Mouse (Mus musculus) thymus, adult 2 months (tissue): ENCODE data around the gene Esm1. TPM values are rescaled to one million over a fixed set of nuclear protein-coding genes. Genes with fewer than 3 reads are reported as not detected.

Source experiments
- DNase-seq: peaks from one replicate; pipeline ENCODE4 v3.0.0; 2021
- H3K27ac ChIP-seq: fragments of 200-500 bp; 2 replicates; pipeline ENCODE4 v1.5.1; 2012; ENCODE audit warnings: low read length, control low read depth; ENCODE audit not compliant: control insufficient read depth, insufficient read depth
- H3K27me3 ChIP-seq: fragments of 200-500 bp; 2 replicates; pipeline ENCODE4 v1.6.1; 2012; ENCODE audit warnings: mild to moderate bottlenecking, low read length, moderate library complexity, mixed read lengths; ENCODE audit not compliant: control insufficient read depth, insufficient read depth
- H3K36me3 ChIP-seq: fragments of 200-500 bp; 2 replicates; pipeline ENCODE4 v1.6.1; 2012; ENCODE audit warnings: mild to moderate bottlenecking, low read length, moderate library complexity; ENCODE audit not compliant: control insufficient read depth, insufficient read depth
- H3K4me1 ChIP-seq: fragments of 200-500 bp; replicated peaks from 2 replicates; pipeline ENCODE4 v1.6.1; 2012; ENCODE audit warnings: low read length; ENCODE audit not compliant: control insufficient read depth, insufficient read depth
- H3K4me3 ChIP-seq: fragments of 200-500 bp; 2 replicates; pipeline ENCODE4 v1.5.1; 2012; ENCODE audit warnings: mild to moderate bottlenecking, low read length, control low read depth, moderate library complexity; ENCODE audit not compliant: control insufficient read depth, insufficient read depth
- CTCF ChIP-seq: fragments of 200-500 bp; IDR thresholded peaks from 2 replicates; pipeline ENCODE4 v1.5.1; 2012; ENCODE audit warnings: mild to moderate bottlenecking, control low read depth, low read length, moderate library complexity, borderline replicate concordance; ENCODE audit not compliant: control insufficient read depth, poor library complexity, insufficient read depth; ENCODE audit errors: extremely low read depth
- POLR2A ChIP-seq: fragments of 200-500 bp; IDR thresholded peaks from 2 replicates; pipeline ENCODE4 v1.6.1; 2012; ENCODE audit warnings: mild to moderate bottlenecking, low read length, control low read depth, moderate library complexity; ENCODE audit not compliant: control insufficient read depth, poor library complexity, insufficient read depth; ENCODE audit errors: extremely low read depth
- WGBS: fragments of 180-500 bp; shearing (Covaris S2); methylation state at CpG from one replicate; pipeline ENCODE4 v1.1.7; 2018; 5-methylcytosine and 5-hydroxymethylcytosine counted together
- polyA plus RNA-seq: library from polyadenylated mRNA; depleted of rRNA; stranded (reverse); fragments of >200 nt; gene quantifications from 2 replicates; pipeline ENCODE4 v1.2.3, GENCODE M21; 2012; rRNA removed

Gene Esm1
- polyA plus RNA-seq, 1 experiment: 0.58 TPM

- Histone ChIP-seq H3K36me3 (no peaks in the 10 kb centered on the region), H3K4me3 (no peak overlapping the region), H3K4me1 (no peaks in the 10 kb centered on the region), H3K27me3 (no peaks in the 10 kb centered on the region), H3K27ac (no peak overlapping the region)
- 94% methylated on average over 5 of the region's 5 CpGs for WGBS
- TF ChIP-seq POLR2A (no peak), CTCF (no peak)
- DNase-seq: no peak
Measured at GRCm38 (mm10) chr13:113259237-113259636, 49.8 kb downstream of the Esm1 start.

- no peak overlapping the region for H3K4me3 ChIP-seq
- H3K4me1 ChIP-seq: no peaks in the 10 kb centered on the region
- 87% methylated on average over 12 of the region's 12 CpGs for WGBS
- no peaks in the 10 kb centered on the region for H3K27me3 ChIP-seq
- no peak overlapping the region for H3K27ac ChIP-seq
- no peak for TF ChIP-seq CTCF
- no peak for TF ChIP-seq POLR2A
- no peaks in the 10 kb centered on the region for H3K36me3 ChIP-seq
- no peak for DNase-seq
Measured at GRCm38 (mm10) chr13:113262822-113263221, 53.4 kb downstream of the Esm1 start.

GRCm38 (mm10) chr13:113265257-113265656 is 55.8 kb downstream of the Esm1 start:
- TF ChIP-seq POLR2A (no peak), CTCF (no peak)
- 19% methylated on average over 13 of the region's 13 CpGs for WGBS

GRCm38 (mm10) chr13:113266495-113266951 is 57.1 kb downstream of the Esm1 start:
- H3K27me3 ChIP-seq: no peaks in the 10 kb centered on the region
- H3K4me1 ChIP-seq: no peaks in the 10 kb centered on the region
- no peak overlapping the region for H3K27ac ChIP-seq
- H3K4me3 ChIP-seq: no peak overlapping the region
- TF ChIP-seq POLR2A (no peak), CTCF (0 out of 2 replicates have a peak, but pooled peaks have one; percentile 16)
- 15% methylated on average over 9 of the region's 9 CpGs for WGBS
- no peaks in the 10 kb centered on the region for H3K36me3 ChIP-seq
- peak; percentile 73 for DNase-seq

More at GRCm38 (mm10) chr13:113265257-113265656, 55.8 kb downstream of the Esm1 start:
- Histone ChIP-seq H3K4me3 (no peak overlapping the region), H3K4me1 (no peaks in the 10 kb centered on the region), H3K27me3 (no peaks in the 10 kb centered on the region), H3K36me3 (no peaks in the 10 kb centered on the region), H3K27ac (no peak overlapping the region)
- DNase-seq: peak; percentile 27

GRCm38 (mm10) chr13:113267204-113267603 is 57.7 kb downstream of the Esm1 start:
- no peak for DNase-seq
- H3K27ac ChIP-seq: no peak overlapping the region
- H3K4me1 ChIP-seq: no peaks in the 10 kb centered on the region
- H3K36me3 ChIP-seq: no peaks in the 10 kb centered on the region
- TF ChIP-seq POLR2A (no peak), CTCF (no peak)
- no peak overlapping the region for H3K4me3 ChIP-seq
- WGBS: 31% methylated on average over 3 of the region's 3 CpGs
- H3K27me3 ChIP-seq: no peaks in the 10 kb centered on the region

Other genes with a start within 250 kb of the Esm1 start
- 3.9 and 6.1 TPM in 2 replicates for gene Ccno, start 221.9 kb upstream of the Esm1 start, polyA plus RNA-seq
- 0.28 and 0.32 TPM in 2 replicates for gene Mcidas, start 215.8 kb upstream of the Esm1 start, polyA plus RNA-seq
- gene Cdc20b, start 174.5 kb upstream of the Esm1 start, polyA plus RNA-seq: 0.47 and 0.48 TPM in 2 replicates
- 1.3 and 1.9 TPM in 2 replicates for gene Gpx8, start 163.2 kb upstream of the Esm1 start, polyA plus RNA-seq
- gene Gzma, start 108.7 kb upstream of the Esm1 start, polyA plus RNA-seq: 15.8 and 19.4 TPM in 2 replicates
- gene Gzmk, start 16.2 kb downstream of the Esm1 start, polyA plus RNA-seq: 0.20 TPM in 1 of 2 replicates, not detected in the other
- 1.1 and 1.4 TPM in 2 replicates for gene BC067074, start 83.5 kb downstream of the Esm1 start, polyA plus RNA-seq